Mouse (Mus musculus) G1E (cell line): Measurements from ENCODE around the gene Lrp5.

Source experiments
- CTCF ChIP-seq: IDR thresholded peaks from 2 replicates; pipeline ENCODE4 v1.5.1; 2012; ENCODE audit warnings: low read depth, low read length, inconsistent platforms, mixed read lengths
- GATA1 ChIP-seq: IDR thresholded peaks from 2 replicates; pipeline ENCODE4 v1.6.1; 2012; ENCODE audit warnings: borderline replicate concordance, low read length, inconsistent platforms, mixed read lengths

- TF ChIP-seq CTCF = no peak
- no peak for TF ChIP-seq GATA1
Measured at GRCm38 (mm10) chr19:3631431-3631830, 54.9 kb downstream of the Lrp5 start.
